Mouse (Mus musculus) C2C12 (cell line): ENCODE results near the gene Prpf38a.

Experiments used
- CTCF ChIP-seq: IDR thresholded peaks from one replicate; pipeline ENCODE4 v1.5.1; 2011; ENCODE audit not compliant: control insufficient read depth, insufficient read depth, insufficient read length
- USF1 ChIP-seq: IDR thresholded peaks from one replicate; pipeline ENCODE4 v1.6.1; 2011; ENCODE audit warnings: low read depth, mild to moderate bottlenecking, control low read depth, moderate library complexity

DNA sequence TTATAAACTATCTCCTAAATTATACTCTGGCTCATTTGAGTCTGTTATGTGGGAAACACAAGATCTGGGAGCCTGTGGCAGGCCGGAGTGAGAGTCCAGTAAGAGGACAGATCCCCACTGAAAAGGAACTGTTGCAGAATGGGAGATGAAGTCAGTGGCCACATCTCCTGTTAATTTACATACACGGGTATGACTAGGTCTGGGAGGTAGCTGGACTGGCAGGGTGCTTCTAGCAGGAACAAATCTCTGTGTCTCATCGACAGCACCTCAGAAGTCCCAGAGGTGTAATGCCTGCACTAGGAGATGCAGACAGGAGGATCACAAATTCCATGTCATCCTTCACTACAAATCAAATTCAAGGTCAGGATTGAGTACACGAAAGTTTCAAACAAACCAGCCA lies 39.5 kb upstream of the Prpf38a start:
- no peak for TF ChIP-seq CTCF
- no peak for TF ChIP-seq USF1
